Mouse (Mus musculus): ENCODE data around the gene Gpr65.
A peak's percentile ranks its signal among the peaks of the same experiment; 100 is the strongest.
"Not testable (repeated sequence)": the region's sequence is repeated elsewhere in the genome, so short reads cannot be mapped to it uniquely, and the experiment has no call there.

Gpr65 gene

GRCm38 (mm10) chr12:98283487-98283860 lies 15.0 kb downstream of the Gpr65 start:
- DNase-seq = peak; percentile 23 to 31

GRCm38 (mm10) chr12:98284477-98284876 lies 16.0 kb downstream of the Gpr65 start:
- DNase-seq = no peak

- no peak for DNase-seq
Observed at GRCm38 (mm10) chr12:98290475-98290874, 22.0 kb downstream of the Gpr65 start.

GRCm38 (mm10) chr12:98292278-98292677 lies 23.8 kb downstream of the Gpr65 start:
- no peak for DNase-seq

DNA sequence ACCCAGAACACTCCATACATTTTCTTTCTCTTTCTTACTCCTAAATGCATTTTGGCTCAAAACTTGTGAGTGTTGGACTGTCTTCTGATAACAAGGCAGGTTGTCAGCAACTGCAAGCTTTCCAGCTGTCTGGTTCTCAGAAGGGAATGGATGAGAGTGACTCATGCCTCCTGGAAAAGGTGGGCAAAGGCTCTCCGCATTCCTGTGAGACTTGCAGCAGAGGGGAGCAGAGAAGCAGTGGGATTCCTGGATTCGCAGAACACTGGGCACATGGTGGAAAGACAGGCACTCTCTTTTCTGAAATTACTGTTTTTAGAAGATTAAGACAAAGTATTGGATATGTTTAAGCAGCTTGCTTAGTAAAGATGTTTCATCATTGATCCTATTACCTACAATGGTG lies 25.8 kb downstream of the Gpr65 start:
- no peak for DNase-seq

DNA sequence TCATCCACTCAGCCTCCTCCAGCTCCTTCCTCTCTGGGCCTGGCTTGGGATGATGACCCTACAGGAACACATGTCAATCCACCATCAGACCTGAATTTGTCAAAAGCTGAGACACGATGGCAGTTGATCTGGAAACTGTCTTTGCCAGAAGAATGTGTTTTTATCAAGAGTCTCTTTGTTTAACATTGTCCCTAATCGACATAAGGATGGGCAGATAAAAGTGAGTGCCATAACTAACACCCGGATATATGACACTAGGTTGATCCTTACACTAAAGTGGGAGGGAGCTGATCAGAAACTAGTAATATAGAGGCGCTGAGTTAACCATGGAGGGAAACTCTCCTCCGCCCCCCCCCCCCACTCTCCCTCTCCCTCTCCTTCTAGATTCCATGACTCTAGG lies 33.5 kb downstream of the Gpr65 start:
- no peak for DNase-seq

- DNase-seq = no peak
Observed at GRCm38 (mm10) chr12:98303013-98303412, 34.6 kb downstream of the Gpr65 start.

- no peak for DNase-seq
Observed at GRCm38 (mm10) chr12:98307179-98307915, 38.9 kb downstream of the Gpr65 start.

- no peak for DNase-seq
Observed at GRCm38 (mm10) chr12:98311376-98312083, 43.1 kb downstream of the Gpr65 start.

- no peak for DNase-seq
Observed at GRCm38 (mm10) chr12:98315924-98316323, 47.5 kb downstream of the Gpr65 start.

- DNase-seq = no peak
Observed at GRCm38 (mm10) chr12:98317718-98318340, 49.4 kb downstream of the Gpr65 start.

DNA sequence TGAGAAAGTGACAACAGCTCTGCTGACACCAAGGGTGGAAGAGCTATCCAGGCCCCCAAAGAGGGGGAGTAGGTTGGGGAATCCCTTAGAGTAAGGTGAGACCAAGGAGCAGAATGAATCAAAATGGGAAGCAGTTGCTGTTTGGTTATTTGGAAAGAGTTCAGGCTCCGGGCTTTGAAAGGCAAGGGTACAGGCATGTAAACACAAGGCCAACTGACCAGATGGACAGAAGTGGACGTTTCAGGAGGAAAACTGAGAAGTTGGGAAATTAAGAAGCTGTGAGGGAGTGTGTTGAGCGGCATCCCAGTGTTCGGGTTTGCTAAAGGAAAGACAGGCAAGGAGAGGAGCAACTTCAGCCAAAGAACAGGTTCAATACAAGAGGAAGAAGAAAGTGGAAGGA lies 54.0 kb downstream of the Gpr65 start:
- DNase-seq = no peak

- DNase-seq = not testable (repeated sequence)
Observed at GRCm38 (mm10) chr12:98324170-98324569, 55.7 kb downstream of the Gpr65 start.
